Mouse (Mus musculus) CD4-positive, CD25-positive, alpha-beta regulatory T cell, adult 9 weeks (primary cell): Measurements from ENCODE around the gene Hif1an. TPM values are rescaled to one million over a fixed set of nuclear protein-coding genes. Genes with fewer than 3 reads are reported as not detected.

Experiments
- polyA plus RNA-seq: library from polyadenylated mRNA; unstranded; fragments of 100-300 nt; shearing (Covaris generic); gene quantifications from one replicate; pipeline ENCODE4 v1.2.1, GENCODE M21; 2017

Hif1an gene
- polyA plus RNA-seq: 45.1 TPM

GRCm38 (mm10) chr19:44562652-44563206 lies at the start of gene Hif1an:
Hif1an (plus strand) TSS chr19:44562850.

GRCm38 (mm10) chr19:44545321-44546041 lies 17.2 kb upstream of the Hif1an start, which contains the start of gene Sec31b:
Sec31b (minus strand) TSS chr19:44545864.

GRCm38 (mm10) chr19:44552731-44553130 lies 9.9 kb upstream of the Hif1an start, which contains the start of gene Gm20538:
Gm20538 (minus strand) TSS chr19:44552831.

GRCm38 (mm10) chr19:44554861-44555590 lies 7.6 kb upstream of the Hif1an start, which contains the start of gene Ndufb8:
Ndufb8 (minus strand) TSS chr19:44555440.

Other genes with a start within 250 kb of the Hif1an start
- 0.47 TPM for gene Scd4, start 229.8 kb upstream of the Hif1an start, polyA plus RNA-seq
- 1.1 TPM for gene Scd1, start 155.0 kb upstream of the Hif1an start, polyA plus RNA-seq
- gene Wnt8b, start 69.4 kb upstream of the Hif1an start, polyA plus RNA-seq: not detected
- gene Sec31b, start 17.0 kb upstream of the Hif1an start, polyA plus RNA-seq: 5.3 TPM
- 11.4 TPM for gene Gm20538, start 10.0 kb upstream of the Hif1an start, polyA plus RNA-seq
- 369 TPM for gene Ndufb8, start 7.4 kb upstream of the Hif1an start, polyA plus RNA-seq
- gene Pax2, start 193.2 kb downstream of the Hif1an start, polyA plus RNA-seq: not detected